Mouse (Mus musculus): ENCODE measurements at regions not wholly inside any gene's neighbourhood (a gene's known extent, or its start where the extent isn't known, plus 50 kb on each side); places are given as distances from the start of the nearest gene placed in this dataset.

DNA sequence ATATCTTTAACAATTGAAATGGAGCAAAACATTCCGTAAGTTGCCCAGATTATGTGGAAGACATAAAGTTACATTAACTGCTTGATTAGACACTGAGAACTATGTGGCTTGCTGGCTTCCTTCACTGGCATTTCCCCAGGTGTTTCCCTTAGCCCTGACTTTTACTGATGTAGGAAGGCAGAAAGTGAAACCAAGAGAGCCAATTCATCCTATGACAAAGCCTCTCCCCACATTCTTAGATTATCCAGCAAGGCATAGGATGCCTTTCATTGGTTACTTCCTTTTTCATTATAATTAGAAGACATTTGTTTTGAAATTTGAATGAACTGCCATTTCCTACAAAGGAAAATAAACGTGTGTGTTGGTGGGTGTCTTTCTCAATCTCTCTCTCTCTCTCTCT, 72.1 kb downstream of the Cdc42ep3 start:
- no peak for DNase-seq (ENCODE audit: low spot score)

DNA sequence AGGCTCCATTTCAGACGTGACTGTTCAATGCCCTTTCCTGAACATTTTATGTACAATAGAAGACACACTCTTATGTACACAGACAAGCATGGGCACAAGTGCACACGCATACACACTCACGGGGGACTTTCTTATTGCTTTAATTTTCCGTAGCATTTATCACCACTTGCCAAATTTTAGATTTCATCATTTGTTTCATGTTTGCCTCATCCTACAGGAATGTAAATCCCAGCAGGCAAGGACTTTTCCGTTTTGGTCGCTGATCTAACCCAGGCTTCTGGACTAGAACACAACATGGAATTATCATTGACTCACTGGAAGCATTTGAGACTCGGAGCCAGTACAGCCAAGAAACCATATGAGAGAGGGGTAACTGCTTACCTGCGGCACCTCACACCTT, 81.3 kb downstream of the Cdc42ep3 start:
- no peak for DNase-seq (ENCODE audit: low spot score)

DNA sequence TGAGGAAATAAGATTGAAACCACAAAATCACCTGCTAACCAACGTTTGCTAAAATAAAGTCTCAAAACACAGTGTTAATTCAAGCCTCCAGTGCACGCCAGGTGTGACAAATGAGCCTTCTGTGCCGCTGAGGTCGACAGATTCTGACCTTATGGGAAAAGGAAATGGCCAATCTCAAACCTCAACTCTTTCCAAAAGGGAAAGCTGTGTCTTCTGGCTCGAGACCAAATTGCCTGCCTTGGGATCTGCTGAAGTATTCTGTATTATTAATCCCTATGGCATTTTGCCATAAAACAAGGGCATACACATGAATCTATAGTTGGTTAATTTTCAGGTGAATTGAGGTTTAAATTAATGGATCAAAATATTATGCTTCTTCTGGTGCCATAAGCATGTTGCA, 95.2 kb downstream of the Cdc42ep3 start:
- no peak for DNase-seq (ENCODE audit: low spot score)

DNA sequence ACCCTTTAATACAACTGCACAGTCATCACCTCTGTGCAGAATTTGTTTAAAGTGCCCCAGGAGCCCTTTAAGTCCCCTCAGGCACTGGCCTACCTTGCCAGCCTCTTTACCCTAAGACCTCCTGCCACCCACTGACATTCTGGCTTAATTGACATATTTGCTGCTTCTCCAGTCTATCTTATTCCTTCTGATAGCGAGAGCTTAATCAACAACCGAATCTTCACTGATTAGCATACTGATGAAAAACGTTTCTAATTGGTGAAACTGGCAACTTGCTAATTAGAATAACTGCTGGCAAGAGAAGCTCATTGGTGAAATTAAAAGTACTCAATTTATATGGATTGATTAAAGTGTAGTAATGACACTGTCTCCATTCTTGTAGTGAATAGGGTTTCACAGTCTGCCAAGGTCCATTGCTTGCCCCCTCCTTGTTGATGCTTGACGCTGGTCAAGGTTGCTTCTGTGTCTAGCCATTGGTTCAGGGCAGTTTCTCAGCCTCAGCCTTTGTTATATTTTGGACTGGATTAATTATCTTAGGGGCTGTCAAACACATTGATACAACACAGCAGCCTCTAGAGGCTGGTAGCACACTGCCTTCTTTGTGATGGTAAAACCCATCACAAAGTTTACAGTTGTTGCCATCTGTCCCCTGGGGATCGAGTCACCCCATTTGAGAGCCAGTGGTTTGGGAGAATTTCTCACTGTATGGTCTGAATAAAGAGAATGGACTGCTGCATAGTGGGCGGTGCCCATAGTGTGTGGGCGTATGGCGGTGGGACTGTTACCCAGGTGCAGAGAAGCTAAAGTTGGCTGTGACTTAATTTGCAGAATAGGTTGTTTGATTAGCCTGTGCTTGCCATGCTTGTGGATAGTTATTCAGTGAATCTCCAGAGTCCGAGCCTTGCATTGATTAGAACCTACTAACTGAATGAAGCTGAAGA, 107.7 kb downstream of the Cdc42ep3 start:
- no peak for DNase-seq (ENCODE audit: low spot score)

DNA sequence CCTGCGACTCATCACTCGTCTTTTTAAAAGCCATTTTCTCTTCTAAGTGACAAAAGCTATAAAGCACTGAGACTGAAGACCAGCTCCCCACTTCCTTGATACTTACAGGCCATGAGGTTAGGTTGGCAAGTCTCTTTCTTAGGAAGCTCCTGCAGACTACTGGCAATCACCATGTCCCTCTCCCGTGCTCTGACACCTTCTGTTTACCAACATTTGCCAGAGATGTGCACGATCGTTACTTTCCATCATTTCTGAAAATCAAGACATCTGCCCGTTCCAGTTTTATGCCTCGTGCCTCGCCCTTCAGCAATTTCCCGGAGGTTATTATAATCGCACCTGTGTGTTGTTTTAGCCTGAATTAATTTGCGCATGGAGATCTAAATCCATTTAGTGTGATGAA, 110.8 kb downstream of the Cdc42ep3 start:
- no peak for DNase-seq (ENCODE audit: low spot score)

DNA sequence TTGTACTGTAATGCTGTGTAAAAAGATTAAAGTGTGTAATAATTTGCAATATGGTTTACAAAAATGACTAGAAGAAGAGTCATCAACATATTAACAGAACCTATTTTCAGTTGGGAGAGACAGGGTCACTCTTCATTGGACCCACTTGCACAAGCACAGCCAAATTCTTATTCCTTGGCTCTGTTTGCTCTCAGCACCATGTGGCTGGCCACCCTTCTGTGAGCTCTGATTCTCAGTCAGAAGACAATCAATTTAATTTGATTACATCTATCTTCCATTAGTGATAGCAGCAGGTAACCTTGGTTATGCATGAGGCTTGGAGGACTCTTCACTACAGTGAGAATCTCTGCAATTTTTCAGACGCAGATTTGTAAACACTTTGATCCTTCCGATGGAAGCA, 111.5 kb downstream of the Cdc42ep3 start:
- DNase-seq (ENCODE audit: low spot score): no peak

DNA sequence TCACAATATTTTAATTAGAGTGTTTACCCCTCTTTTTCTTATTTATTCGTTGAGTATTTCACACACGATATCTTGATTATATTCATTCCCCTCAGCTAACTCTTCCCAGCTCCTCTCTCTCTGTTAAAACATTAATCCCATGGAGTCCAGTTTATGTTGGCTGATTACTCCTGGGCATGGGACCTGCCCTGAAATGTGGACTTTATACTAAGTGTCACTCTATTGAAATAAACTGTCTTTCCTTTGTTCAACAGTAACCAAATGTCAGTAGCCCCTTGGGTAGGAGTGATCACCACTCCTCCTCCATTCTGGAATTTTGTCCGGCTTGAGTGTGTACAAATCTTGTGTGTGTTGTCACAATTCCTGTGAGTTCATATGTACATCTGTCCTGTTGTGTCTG, 113.4 kb downstream of the Cdc42ep3 start:
- DNase-seq (ENCODE audit: low spot score): no peak

DNA sequence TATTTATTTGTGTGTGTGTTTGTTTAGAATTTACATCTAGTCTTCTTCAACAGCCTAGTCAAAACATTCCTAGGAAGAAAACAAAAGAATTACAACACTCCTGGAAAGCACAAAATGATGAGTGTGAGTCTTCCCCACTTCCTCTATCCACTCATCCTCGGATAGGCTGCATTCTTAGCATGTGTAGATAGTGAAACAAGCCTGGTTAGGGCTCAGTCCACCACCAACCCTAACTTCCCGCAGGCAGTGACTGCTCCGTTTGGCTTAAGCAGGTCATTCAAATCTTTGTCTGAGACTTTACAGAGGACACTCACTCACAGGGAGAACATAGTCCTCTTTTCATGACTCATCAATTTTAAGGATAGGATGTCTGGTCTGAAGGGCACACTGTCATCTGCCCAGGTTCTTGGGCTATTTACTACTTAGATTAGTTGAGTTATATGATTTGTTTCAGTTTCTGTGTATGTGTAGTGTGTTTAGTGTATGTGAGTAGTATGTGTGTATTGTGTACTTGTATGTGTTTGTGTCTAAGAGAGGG, 118.6 kb downstream of the Cdc42ep3 start:
- no peak for DNase-seq (ENCODE audit: low spot score)

DNA sequence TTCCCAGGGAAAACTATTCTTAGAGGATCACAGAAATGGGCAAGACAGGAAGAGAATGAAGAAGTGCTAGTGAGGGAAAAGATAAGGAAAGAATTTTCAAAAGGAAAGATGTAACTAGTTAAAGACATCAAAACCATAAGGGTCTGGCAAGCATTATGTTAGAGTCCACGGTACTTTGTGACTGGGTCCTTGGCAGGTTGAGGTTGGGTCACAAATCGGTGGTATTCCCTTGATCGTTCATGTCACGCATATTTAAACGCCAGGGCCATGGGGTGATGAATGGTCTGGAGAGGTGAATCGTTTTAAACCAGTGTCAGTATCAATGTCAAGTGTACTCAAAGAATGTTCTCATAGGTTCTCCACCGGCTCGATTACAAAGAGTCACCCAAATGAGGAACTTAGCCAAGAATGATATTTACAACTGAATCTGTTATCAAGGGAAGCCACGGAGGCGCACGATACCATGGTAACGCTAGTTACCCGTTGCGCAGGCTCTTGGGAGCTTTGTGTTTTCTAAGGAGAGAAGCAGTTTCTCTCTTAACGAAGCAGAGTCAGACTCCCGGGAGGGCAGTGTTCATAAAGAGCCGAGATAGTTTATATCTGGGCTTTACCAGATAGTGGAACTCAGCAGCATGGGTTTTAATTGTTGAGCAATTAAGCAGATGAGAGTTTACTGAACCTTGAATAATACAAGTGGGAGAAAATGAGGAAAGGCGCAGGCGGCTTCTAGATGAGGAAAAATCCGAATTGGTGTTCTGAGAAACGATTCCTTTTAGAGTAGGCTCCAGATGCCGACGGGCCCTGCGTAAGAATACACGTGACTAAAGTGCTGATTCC, 124.0 kb downstream of the Cdc42ep3 start:
- peak; percentile 37 for DNase-seq (ENCODE audit: low spot score)

DNA sequence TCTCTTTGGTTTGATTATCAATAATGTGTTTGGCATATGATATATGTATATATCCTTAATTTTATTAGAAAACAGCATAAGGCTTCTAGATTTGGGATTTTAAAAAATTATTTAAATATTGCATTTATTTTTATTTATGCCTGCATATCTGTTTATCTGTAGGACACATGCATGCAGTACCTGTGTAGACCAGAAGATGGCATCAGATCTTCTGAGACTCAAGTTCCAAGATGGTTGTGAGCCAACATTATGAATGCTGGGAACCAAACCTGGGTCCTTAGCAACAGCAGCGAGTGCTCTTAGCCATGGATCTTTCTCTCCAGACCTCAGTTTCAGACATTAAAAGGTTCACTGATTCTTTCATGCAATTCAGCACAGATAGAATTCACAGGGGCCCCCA, 148.3 kb downstream of the Cdc42ep3 start:
- DNase-seq (ENCODE audit: low spot score): no peak

DNA sequence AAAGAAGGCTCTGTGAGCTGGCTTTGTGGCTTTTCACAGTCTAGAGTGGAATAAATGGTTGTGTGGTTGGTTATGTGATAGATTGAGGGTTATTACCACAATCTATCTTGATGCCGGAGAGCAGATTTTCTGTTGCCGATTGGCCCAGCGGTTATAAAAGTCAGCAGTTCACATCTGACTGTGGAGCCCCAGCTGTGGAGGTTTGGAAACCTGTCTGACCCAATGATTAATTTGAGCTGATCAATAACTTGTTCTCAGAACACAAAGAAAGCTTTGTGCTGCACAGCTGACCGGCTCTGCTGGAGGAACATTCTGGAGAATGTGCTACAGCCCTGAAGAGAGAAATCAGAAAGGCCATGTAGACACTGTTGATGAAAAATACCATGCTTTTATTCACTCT, 148.8 kb downstream of the Cdc42ep3 start:
- DNase-seq (ENCODE audit: low spot score): no peak

DNA sequence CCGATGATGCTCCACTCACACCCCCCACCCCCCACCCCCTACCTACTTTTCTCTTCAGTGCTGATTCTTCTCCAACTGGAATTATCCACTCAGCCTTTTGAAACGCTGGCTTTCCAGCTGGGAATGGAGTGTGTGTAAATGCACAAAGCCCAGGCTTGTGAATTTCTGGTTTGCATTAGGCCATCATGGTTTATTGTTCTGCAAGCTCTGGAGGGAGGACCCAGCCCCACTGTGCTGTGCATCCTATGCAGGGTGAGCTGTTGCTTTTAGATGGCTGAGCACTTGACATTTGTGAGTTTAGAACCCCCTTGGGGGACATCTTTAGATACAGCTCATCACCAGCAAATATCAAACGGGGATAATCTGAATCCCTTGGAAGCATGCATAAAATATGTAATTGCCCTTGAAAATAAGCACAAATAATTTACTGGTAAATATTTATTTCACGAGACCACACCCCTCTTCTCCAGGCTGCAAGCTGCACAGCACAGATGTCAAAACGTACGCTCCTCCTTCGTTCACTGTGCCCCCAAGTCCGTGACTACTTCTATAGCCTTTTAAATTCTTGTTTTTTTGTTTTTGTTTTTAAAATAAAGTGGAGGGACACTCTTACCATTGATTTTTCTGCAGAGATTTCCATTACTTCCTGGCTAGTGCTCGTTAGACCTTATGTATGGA, 148.2 kb downstream of the Qpct start:
- peak; percentile 34 for DNase-seq (ENCODE audit: low spot score)

DNA sequence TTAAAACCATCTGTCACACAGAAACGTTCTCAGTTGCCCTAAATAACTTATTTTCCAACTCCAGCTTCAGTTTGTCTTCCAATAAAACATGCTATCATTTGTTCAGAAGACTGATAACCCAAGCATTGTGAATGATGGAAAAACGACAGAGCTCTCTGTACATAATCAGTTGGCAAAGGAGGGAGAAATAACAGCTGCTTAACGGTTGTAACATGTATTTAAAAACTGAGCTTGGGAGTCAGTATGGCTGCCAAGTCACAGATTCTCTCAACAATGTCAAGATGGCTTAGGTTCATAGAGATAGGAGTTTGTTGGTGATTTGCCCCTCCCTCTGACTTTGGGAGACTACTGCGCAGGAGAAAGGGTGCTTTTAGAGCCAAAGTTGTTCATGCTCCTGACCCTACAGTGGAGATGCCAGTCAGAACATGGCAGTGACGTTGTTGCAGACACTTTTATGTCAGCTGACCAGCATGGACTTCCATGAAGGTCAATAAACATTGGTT, 140.2 kb downstream of the Qpct start:
- no peak for DNase-seq (ENCODE audit: low spot score)

DNA sequence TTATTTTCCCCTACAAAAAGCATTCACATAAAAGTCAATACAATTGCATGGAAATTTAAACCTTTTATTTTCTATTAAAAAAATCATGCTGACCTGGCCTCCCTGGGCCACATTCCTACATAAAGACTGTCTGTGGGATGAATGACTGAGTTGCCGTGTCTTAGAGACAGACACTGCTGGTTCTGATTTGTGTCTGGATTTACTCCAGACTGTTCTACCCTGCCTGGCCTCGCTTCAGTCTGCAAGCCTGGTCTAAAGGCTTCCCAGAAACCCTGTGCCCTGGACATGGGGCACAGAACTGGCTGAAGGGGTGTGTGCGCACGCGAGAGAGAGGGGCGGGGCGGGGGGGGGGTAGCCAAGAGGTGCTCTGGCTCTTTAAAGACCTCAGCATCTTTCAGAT, 136.6 kb downstream of the Qpct start:
- DNase-seq (ENCODE audit: low spot score): no peak

DNA sequence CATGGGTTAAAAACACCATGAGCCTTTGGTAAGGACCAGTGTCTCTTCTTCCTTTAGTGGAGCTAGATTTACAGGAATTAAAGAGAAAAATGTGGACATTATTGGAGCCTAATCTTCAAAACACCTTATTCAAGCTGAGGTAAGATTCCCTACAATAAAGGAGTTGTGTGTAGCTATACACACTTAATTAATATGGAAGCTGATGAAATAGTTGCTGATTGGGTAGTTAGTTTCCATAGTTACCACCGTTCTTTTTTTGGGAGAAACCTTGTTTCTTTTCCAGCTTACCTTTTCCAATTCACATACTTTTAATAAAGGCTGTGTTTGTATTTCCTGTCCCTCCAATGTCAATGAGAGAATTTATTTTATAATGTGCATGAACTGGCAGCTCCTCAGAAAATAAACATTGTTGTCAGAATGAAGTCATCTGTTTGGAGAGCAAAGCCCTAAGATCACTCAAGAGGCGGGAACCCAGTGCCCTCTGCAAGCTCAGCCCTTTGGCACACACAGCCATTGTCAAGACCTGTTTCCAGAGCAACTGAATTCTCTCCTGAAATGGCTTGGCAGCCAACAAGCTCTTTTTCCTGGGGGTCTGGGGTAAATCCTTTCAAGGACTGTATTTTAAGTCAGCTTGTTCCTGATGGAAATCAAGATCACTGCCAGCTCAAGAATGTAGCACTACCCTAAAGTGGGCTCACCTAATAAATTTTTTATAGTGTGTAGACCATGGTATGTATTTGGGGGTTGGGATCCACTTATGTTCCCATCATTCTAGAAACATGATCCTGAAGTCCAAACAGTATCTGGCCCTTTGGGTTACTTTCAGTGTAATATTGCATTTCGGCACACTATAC, 128.8 kb downstream of the Qpct start:
- no peak for DNase-seq (ENCODE audit: low spot score)

DNA sequence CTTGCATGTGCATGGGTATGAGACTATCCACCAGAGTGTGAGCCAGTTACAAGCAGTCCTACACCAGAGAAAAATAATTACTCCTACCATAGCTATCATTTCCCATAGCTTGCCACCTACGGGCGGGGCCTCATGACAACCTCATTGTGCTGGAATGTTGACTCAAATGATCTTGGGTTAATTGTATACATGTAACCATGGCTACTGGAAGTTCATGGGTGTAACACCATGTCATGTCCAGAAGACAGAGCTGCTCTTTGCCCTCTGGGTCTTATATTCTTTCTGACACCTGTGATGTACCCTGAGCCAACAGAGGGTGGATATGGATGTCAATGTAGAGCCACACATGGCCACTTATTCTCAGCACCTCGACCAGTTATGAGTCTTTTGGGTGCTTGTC, 125.6 kb downstream of the Qpct start:
- no peak for DNase-seq (ENCODE audit: low spot score)

DNA sequence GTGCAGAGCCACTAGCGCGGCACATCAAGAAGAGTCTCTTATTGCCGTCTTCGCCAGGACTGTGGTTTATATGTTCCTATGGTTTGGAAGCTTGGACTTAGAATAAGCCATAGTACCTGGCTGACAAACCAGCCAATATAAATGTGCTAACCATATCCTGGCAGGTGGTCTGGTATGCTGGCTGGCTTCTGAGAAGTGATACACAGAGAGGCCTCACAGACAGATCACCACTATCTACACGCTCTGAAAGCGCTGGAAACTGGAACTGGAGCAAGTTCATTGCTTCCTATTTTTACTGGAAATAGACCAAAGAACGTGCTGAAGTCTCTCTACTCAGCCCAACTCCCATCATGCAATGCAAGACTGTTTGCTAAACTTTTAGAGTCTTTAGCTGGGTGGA, 124.7 kb downstream of the Qpct start:
- DNase-seq (ENCODE audit: low spot score): no peak

DNA sequence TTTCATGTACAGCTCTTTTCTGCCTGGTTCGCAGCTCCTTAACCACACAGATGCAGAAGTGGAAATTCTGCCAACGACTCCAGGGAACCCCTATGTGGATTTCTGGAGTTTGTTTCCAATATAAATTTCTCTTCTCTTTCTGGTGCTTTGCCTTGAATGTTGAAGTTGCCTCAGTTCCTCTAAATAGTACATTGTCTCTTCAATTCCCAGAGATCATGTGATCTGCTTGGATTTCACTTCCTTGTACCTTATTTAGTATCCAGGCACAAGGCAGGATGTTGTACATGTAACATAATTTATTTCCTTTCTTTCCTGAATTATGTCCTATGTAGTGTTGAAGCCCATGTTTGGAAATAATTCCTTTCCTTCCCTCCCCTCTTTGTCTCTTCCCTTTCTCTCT, 123.7 kb downstream of the Qpct start:
- no peak for DNase-seq (ENCODE audit: low spot score)

DNA sequence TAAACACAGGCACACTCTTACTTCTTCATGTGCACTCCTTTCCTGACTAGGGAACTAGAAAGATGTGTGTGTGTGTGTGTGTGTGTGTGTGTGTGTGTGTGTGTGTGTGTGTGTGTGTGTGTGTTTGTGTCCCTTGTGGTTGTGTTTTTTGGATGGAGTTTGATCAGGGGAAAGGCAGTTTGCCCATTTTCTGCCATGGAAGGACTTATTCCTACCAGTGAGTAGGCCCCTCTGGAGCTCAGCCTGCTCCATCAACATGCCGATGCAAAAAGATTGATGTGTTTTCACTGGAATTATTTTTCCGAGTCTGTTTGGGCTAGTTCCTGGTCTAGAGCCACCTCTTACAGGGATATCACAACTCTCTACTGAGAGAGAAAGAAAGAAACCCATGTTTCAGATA, 120.6 kb downstream of the Qpct start:
- DNase-seq (ENCODE audit: low spot score): no peak

DNA sequence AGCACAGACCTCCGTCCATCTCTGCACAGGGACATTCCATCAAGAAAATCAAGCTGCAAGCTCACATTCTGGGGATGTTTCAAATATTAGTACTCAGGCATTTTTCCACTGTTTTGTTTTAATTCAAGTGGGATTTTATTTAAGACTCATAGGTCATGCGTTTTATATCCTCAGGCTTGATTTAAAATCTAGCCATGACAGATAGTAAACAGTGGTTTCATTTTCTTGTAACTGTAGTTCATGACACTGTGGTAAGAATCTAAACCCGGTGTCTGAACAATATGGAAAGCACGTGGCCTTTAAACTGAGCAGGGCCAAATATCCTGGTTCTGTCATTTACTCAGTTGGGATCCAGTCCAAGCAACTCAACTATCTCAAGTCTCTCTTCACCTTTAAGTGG, 119.0 kb downstream of the Qpct start:
- DNase-seq (ENCODE audit: low spot score): no peak

DNA sequence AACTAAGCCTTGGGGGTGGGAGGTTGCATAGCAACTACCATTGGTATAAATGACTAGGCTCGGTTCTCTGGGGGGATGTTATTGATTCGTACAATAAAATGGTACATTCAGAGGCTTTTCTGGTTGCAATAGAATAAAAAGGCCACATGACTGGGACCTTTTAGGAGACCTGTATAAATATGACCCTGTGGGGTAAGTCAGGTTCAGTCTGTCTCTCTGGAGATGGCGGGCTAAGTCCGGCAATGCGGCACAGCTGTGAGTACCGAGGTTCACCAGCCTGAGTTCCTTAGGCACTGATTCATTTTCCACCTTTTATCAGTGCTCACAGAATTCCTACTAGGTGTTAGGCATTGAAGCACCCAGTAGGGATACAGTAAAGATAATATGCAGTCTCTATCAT, 115.5 kb downstream of the Qpct start:
- no peak for DNase-seq (ENCODE audit: low spot score)
